Comparison of ENCODE assay signal across 13 mouse cellular contexts in the genomic region with DNA sequence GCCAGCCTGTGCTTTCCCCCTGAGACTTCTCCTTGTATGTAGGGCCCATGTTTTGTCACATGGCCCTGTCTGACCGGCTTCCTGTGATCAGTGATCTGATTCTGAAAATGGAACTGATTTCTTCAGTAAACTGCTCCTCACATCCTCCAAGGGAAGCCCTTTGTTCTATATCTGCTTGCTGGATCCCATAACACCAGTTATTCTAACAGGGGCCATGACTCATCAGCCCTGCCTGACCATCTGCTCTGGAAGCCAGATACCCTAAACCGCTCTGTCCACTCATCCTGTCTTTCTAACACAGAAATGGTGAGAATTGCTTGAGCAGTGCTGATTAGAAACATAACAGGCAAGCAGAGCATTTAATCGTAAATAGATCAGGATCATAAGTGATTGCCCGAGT.
"Had no signal": no experiment of that assay in that cellular context is flagged by ENCODE, and none has a peak within 500 bp of the region (broad histone marks: within the 10 kb centered on the region; RNA-seq: fewer than 3 reads in every experiment).

No protein-coding gene starts in this region.

- H3K36me3 ChIP-seq: limb, embryonic 10.5 days; liver, embryonic 15.5 days; midbrain, embryonic 13.5 days; neural tube, embryonic 13.5 days had no signal

- H3K9me3 ChIP-seq: limb, embryonic 10.5 days; liver, embryonic 15.5 days; midbrain, embryonic 13.5 days; neural tube, embryonic 13.5 days had no signal

- H3K9ac ChIP-seq: liver, embryonic 15.5 days; midbrain, embryonic 13.5 days; neural tube, embryonic 13.5 days had no signal

- DNase-seq: kidney, postnatal 25 days; lung, adult 2 months; lung, postnatal 36 days; right cerebral cortex, postnatal 14 days; thymus, adult 18-20 months; thymus, postnatal 14 days had no signal

- H3K4me1 ChIP-seq: liver, embryonic 15.5 days; midbrain, embryonic 13.5 days had no signal

- ATAC-seq: lung, postnatal 0 days; midbrain, embryonic 13.5 days had no signal

- H3K4me3 ChIP-seq: left cerebral cortex, adult 2 months; limb, embryonic 10.5 days; liver, embryonic 15.5 days; midbrain, embryonic 13.5 days; neural tube, embryonic 13.5 days had no signal

- H3K27me3 ChIP-seq: liver, embryonic 15.5 days; midbrain, embryonic 13.5 days; neural tube, embryonic 13.5 days had no signal

- H3K4me2 ChIP-seq: liver, embryonic 11.5 days; liver, embryonic 15.5 days; midbrain, embryonic 13.5 days; neural tube, embryonic 13.5 days had no signal

- H3K27ac ChIP-seq: left cerebral cortex, adult 2 months; limb, embryonic 10.5 days; liver, embryonic 15.5 days; midbrain, embryonic 13.5 days; neural tube, embryonic 13.5 days had no signal
